Mouse (Mus musculus) MEL (cell line): ENCODE results near the gene Cramp1l. TPM values are rescaled to one million over a fixed set of nuclear protein-coding genes. Genes with fewer than 3 reads are reported as not detected.

Experiments used
- DNase-seq: peaks from one replicate; pipeline ENCODE4 v3.0.0; 2011; ENCODE audit warnings: low read depth, low spot score
- H3K27ac ChIP-seq: 2 replicates; pipeline ENCODE4 v1.5.1; 2012; ENCODE audit warnings: low read depth, mild to moderate bottlenecking, control low read depth, low read length, moderate library complexity; ENCODE audit not compliant: control insufficient read depth
- H3K27me3 ChIP-seq, 2 experiments: fragments of 150-350 bp in 1 of 2; sonication (generic) in 1 of 2; 2 replicates each; pipeline ENCODE4 v1.6.1; 2012; ENCODE audit warnings: low read length in 2 of 2, mild to moderate bottlenecking in 2 of 2, improper control_type of control experiment in 1 of 2, moderate library complexity in 1 of 2; ENCODE audit not compliant: insufficient read depth in 2 of 2, control insufficient read depth in 1 of 2
- H3K36me3 ChIP-seq, 2 experiments: 2 replicates each; pipeline ENCODE4 v1.6.1; 2012 to 2014; ENCODE audit warnings: low read length in 2 of 2, improper control_type of control experiment in 1 of 2, inconsistent platforms in 1 of 2, mild to moderate bottlenecking in 1 of 2; ENCODE audit not compliant: insufficient read depth in 2 of 2, control insufficient read depth in 1 of 2
- H3K4me1 ChIP-seq, 2 experiments: fragments of 150-350 bp in 1 of 2; sonication (generic) in 1 of 2; 2 replicates each; pipeline ENCODE4 v1.6.1; 2012; ENCODE audit warnings: low read length in 2 of 2, improper control_type of control experiment in 1 of 2, mild to moderate bottlenecking in 1 of 2; ENCODE audit not compliant: insufficient read depth in 2 of 2, control insufficient read depth in 1 of 2
- H3K4me3 ChIP-seq, 2 experiments: fragments of 150-350 bp in 1 of 2; sonication (generic) in 1 of 2; 2 replicates each; pipeline ENCODE4 v1.5.1; 2012; ENCODE audit warnings: low read depth in 2 of 2, low read length in 2 of 2, mild to moderate bottlenecking in 2 of 2, moderate library complexity in 2 of 2, control low read depth in 1 of 2, improper control_type of control experiment in 1 of 2; ENCODE audit not compliant: control insufficient read depth in 1 of 2, insufficient read depth in 1 of 2
- H3K79me2 ChIP-seq: 2 replicates; pipeline ENCODE4 v1.6.1; 2012; ENCODE audit warnings: mild to moderate bottlenecking, low read length, moderate library complexity; ENCODE audit not compliant: control insufficient read depth, poor library complexity, insufficient read depth
- H3K9ac ChIP-seq: 2 replicates; pipeline ENCODE4 v1.6.1; 2012; ENCODE audit warnings: low read depth, mild to moderate bottlenecking, control low read depth, low read length, moderate library complexity; ENCODE audit not compliant: control insufficient read depth, poor library complexity, severe bottlenecking
- H3K9me3 ChIP-seq: fragments of 150-350 bp; sonication (generic); replicated peaks from 2 replicates; pipeline ENCODE4 v1.6.1; 2012; ENCODE audit warnings: mild to moderate bottlenecking, low read length, improper control_type of control experiment, moderate library complexity; ENCODE audit not compliant: insufficient read depth
- CHD1 ChIP-seq: IDR thresholded peaks from 2 replicates; pipeline ENCODE4 v1.6.1; 2012; ENCODE audit warnings: low read depth, mild to moderate bottlenecking, inconsistent platforms, low read length, improper control_type of control experiment
- CHD2 ChIP-seq: IDR thresholded peaks from 2 replicates; pipeline ENCODE4 v1.6.1; 2011; ENCODE audit warnings: low read length, improper control_type of control experiment
- CTCF ChIP-seq, 3 experiments: IDR thresholded peaks in 2 of 3; conservative IDR thresholded peaks in 1 of 3; 2 replicates each; pipeline ENCODE4 v1.5.1; 2011 to 2012; ENCODE audit warnings: low read length in 3 of 3, low read depth in 2 of 3, mild to moderate bottlenecking in 2 of 3, improper control_type of control experiment in 1 of 3, inconsistent platforms in 1 of 3, mixed read lengths in 1 of 3, moderate library complexity in 1 of 3; ENCODE audit not compliant: control insufficient read depth in 1 of 3, insufficient read depth in 1 of 3, poor library complexity in 1 of 3, severe bottlenecking in 1 of 3
- E2F4 ChIP-seq: IDR thresholded peaks from 2 replicates; pipeline ENCODE4 v1.6.1; 2011; ENCODE audit warnings: low read depth, low read length, improper control_type of control experiment, borderline replicate concordance
- GABPA ChIP-seq: IDR thresholded peaks from 2 replicates; pipeline ENCODE4 v1.6.1; 2012; ENCODE audit warnings: low read depth, mild to moderate bottlenecking, inconsistent platforms, low read length, improper control_type of control experiment, moderate library complexity
- HCFC1 ChIP-seq: IDR thresholded peaks from 2 replicates; pipeline ENCODE4 v1.6.1; 2012; ENCODE audit warnings: low read depth, mild to moderate bottlenecking, inconsistent platforms, low read length, improper control_type of control experiment, moderate library complexity
- JUND ChIP-seq: IDR thresholded peaks from 2 replicates; pipeline ENCODE4 v1.6.1; 2011; ENCODE audit warnings: low read depth, mild to moderate bottlenecking, improper control_type of control experiment, low read length
- MAX ChIP-seq: IDR thresholded peaks from 2 replicates; pipeline ENCODE4 v1.6.1; 2011; ENCODE audit warnings: low read length, improper control_type of control experiment
- MAZ ChIP-seq: IDR thresholded peaks from 2 replicates; pipeline ENCODE4 v1.6.1; 2012; ENCODE audit warnings: low read depth, mild to moderate bottlenecking, inconsistent platforms, low read length, improper control_type of control experiment
- MYB ChIP-seq: IDR thresholded peaks from 2 replicates; pipeline ENCODE4 v1.6.1; 2011; ENCODE audit warnings: mild to moderate bottlenecking, low read depth, low read length, improper control_type of control experiment
- NELFE ChIP-seq: IDR thresholded peaks from 2 replicates; pipeline ENCODE4 v1.6.1; 2011; ENCODE audit warnings: low read depth, low read length, improper control_type of control experiment
- NRF1 ChIP-seq: IDR thresholded peaks from 2 replicates; pipeline ENCODE4 v1.6.1; 2014; ENCODE audit warnings: low read depth, mild to moderate bottlenecking, inconsistent platforms, low read length, improper control_type of control experiment, moderate library complexity; ENCODE audit not compliant: poor library complexity, insufficient read depth, severe bottlenecking
- POLR2A ChIP-seq, 2 experiments: IDR thresholded peaks; 2 replicates each; pipeline ENCODE4 v1.6.1; 2011 to 2012; ENCODE audit warnings: low read length in 2 of 2, mild to moderate bottlenecking in 2 of 2, control low read depth in 1 of 2, improper control_type of control experiment in 1 of 2, low read depth in 1 of 2, moderate library complexity in 1 of 2; ENCODE audit not compliant: control insufficient read depth in 1 of 2, insufficient read depth in 1 of 2, poor library complexity in 1 of 2
- POLR2AphosphoS2 ChIP-seq: IDR thresholded peaks from 2 replicates; pipeline ENCODE4 v1.6.1; 2011; ENCODE audit warnings: low read length, improper control_type of control experiment
- RCOR1 ChIP-seq: IDR thresholded peaks from 2 replicates; pipeline ENCODE4 v1.6.1; 2012; ENCODE audit warnings: low read depth, mild to moderate bottlenecking, inconsistent platforms, low read length, improper control_type of control experiment
- TAL1 ChIP-seq: IDR thresholded peaks from 2 replicates; pipeline ENCODE4 v1.6.1; 2012; ENCODE audit warnings: mild to moderate bottlenecking, inconsistent platforms, low read length, moderate library complexity, mixed read lengths
- TCF12 ChIP-seq: IDR thresholded peaks from 2 replicates; pipeline ENCODE4 v1.6.1; 2014; ENCODE audit warnings: low read depth, mild to moderate bottlenecking, inconsistent platforms, low read length, improper control_type of control experiment, moderate library complexity
- UBTF ChIP-seq: IDR thresholded peaks from 2 replicates; pipeline ENCODE4 v1.6.1; 2012; ENCODE audit warnings: low read depth, mild to moderate bottlenecking, inconsistent platforms, low read length, improper control_type of control experiment, moderate library complexity, borderline replicate concordance; ENCODE audit not compliant: insufficient read depth
- USF2 ChIP-seq, 2 experiments: IDR thresholded peaks; 2 replicates each; pipeline ENCODE4 v1.6.1; 2011 to 2012; ENCODE audit warnings: improper control_type of control experiment in 2 of 2, low read length in 2 of 2, borderline replicate concordance in 1 of 2, inconsistent platforms in 1 of 2, low read depth in 1 of 2, mild to moderate bottlenecking in 1 of 2; ENCODE audit not compliant: insufficient read depth in 1 of 2
- ZC3H11A ChIP-seq: IDR thresholded peaks from 2 replicates; pipeline ENCODE4 v1.6.1; 2012; ENCODE audit warnings: low read depth, mild to moderate bottlenecking, inconsistent platforms, low read length, improper control_type of control experiment
- ZKSCAN1 ChIP-seq: IDR thresholded peaks from 2 replicates; pipeline ENCODE4 v1.6.1; 2012; ENCODE audit warnings: low read depth, mild to moderate bottlenecking, inconsistent platforms, low read length, improper control_type of control experiment, moderate library complexity
- ZMIZ1 ChIP-seq: IDR thresholded peaks from 2 replicates; pipeline ENCODE4 v1.6.1; 2012; ENCODE audit warnings: low read depth, mild to moderate bottlenecking, inconsistent platforms, low read length, improper control_type of control experiment, moderate library complexity
- polyA plus RNA-seq, 2 experiments: library from polyadenylated mRNA; stranded (reverse) in 1 of 2; unstranded in 1 of 2; fragments of >175 nt in 1 of 2; fragments of >200 nt in 1 of 2; gene quantifications; 2 replicates each; pipeline versions ENCODE4 v1.2.1 to v1.2.4; 2012; ENCODE audit warnings: low replicate concordance in 2 of 2, low read depth in 1 of 2; ENCODE audit not compliant: insufficient read length in 2 of 2, insufficient read depth in 1 of 2, missing spikeins in 1 of 2
- total RNA-seq: library from RNA; depleted of rRNA; stranded (reverse); fragments of 300-350 nt; gene quantifications from 2 replicates; pipeline ENCODE4 v1.2.3, GENCODE M21; 2012

Gene Cramp1l
- total and polyA plus RNA-seq, 3 experiments: 2.4 to 5.1 TPM; not detected in 1

GRCm38 (mm10) chr17:24994721-24995120 is 20.9 kb downstream of the Cramp1l start:
- H3K9me3 ChIP-seq: no peaks in the 10 kb centered on the region
- H3K4me3 ChIP-seq: no peak overlapping the region
- no peak overlapping the region for H3K9ac ChIP-seq
- H3K27ac ChIP-seq: no peak overlapping the region
- no peaks in the 10 kb centered on the region for H3K4me1 ChIP-seq
- DNase-seq: no peak
- H3K36me3 ChIP-seq: no peaks in the 10 kb centered on the region; a peak in 1 of 4 replicates
- TF ChIP-seq POLR2A (IDR thresholded peaks at IDR 0.05; ENCODE audit: control insufficient read depth in 1 of 2, insufficient read depth in 1 of 2, low read depth in 1 of 2, low read length in 2 of 2, poor library complexity in 1 of 2): no peak
- H3K79me2 ChIP-seq: no peaks in the 10 kb centered on the region
- no peaks in the 10 kb centered on the region for H3K27me3 ChIP-seq

- TF ChIP-seq MAX (no peak), POLR2AphosphoS2 (no peak), MYB (no peak), NRF1 (no peak), POLR2A (IDR thresholded peaks at IDR 0.05; ENCODE audit: control insufficient read depth in 1 of 2, insufficient read depth in 1 of 2, low read depth in 1 of 2, low read length in 2 of 2, poor library complexity in 1 of 2) (no peak), RCOR1 (no peak), TCF12 (no peak)
- DNase-seq: no peak
- Histone ChIP-seq H3K27me3 (no peaks in the 10 kb centered on the region), H3K4me1 (no peaks in the 10 kb centered on the region), H3K9ac (no peak overlapping the region), H3K9me3 (no peaks in the 10 kb centered on the region), H3K36me3 (no peaks in the 10 kb centered on the region; a peak in 1 of 4 replicates), H3K4me3 (no peak overlapping the region), H3K27ac (no peak overlapping the region), H3K79me2 (no peaks in the 10 kb centered on the region)
Measured at GRCm38 (mm10) chr17:24987221-24987620, 28.4 kb downstream of the Cramp1l start.

GRCm38 (mm10) chr17:24960852-24961715 is 54.5 kb downstream of the Cramp1l start:
- Histone ChIP-seq H3K4me1 (peaks cover 2 to 11% of the 10 kb centered on the region in 2 experiments; a peak in 3 of 4 replicates), H3K4me3 (peak overlapping the region; percentile 74), H3K79me2 (peaks cover 17% of the 10 kb centered on the region), H3K27me3 (no peaks in the 10 kb centered on the region), H3K9me3 (no peaks in the 10 kb centered on the region), H3K27ac (peak overlapping the region; percentile 81), H3K36me3 (peaks cover 0 to 11% of the 10 kb centered on the region in 2 experiments; a peak in 2 of 4 replicates), H3K9ac (peak overlapping the region; percentile 75)
- DNase-seq: peak; percentile 38
- TF ChIP-seq CTCF (IDR thresholded peaks at IDR 0.05 in 2 of 3, conservative IDR thresholded peaks at IDR 0.05 in 1 of 3; ENCODE audit: control insufficient read depth in 1 of 3, insufficient read depth in 1 of 3, low read depth in 2 of 3, low read length in 3 of 3, poor library complexity in 1 of 3, severe bottlenecking in 1 of 3): peak in 1 of 3 experiments; percentile 8; a peak in 1 of 6 replicates
- TF ChIP-seq CHD1: no peak
- TF ChIP-seq ZKSCAN1: no peak
- no peak for TF ChIP-seq USF2 (IDR thresholded peaks at IDR 0.05; ENCODE audit: borderline replicate concordance in 1 of 2, insufficient read depth in 1 of 2, low read depth in 1 of 2, low read length in 2 of 2)
- TF ChIP-seq RCOR1: no peak
- peak; percentile 59 for TF ChIP-seq NELFE
- TF ChIP-seq POLR2A (IDR thresholded peaks at IDR 0.05; ENCODE audit: control insufficient read depth in 1 of 2, insufficient read depth in 1 of 2, low read depth in 1 of 2, low read length in 2 of 2, poor library complexity in 1 of 2): peak in 1 of 2 experiments; percentile 54; a peak in 1 of 4 replicates
- no peak for TF ChIP-seq UBTF
- no peak for TF ChIP-seq ZMIZ1
- TF ChIP-seq POLR2AphosphoS2: peak; percentile 39; the same call in 1 of the 2 replicates
- TF ChIP-seq HCFC1: peak; percentile 39; the same call in 1 of the 2 replicates
- no peak for TF ChIP-seq MYB
- no peak for TF ChIP-seq ZC3H11A
- no peak for TF ChIP-seq JUND
- TF ChIP-seq CHD2: no peak
- TF ChIP-seq TAL1: no peak
- no peak for TF ChIP-seq TCF12
- TF ChIP-seq GABPA: no peak
- TF ChIP-seq MAZ: no peak
- 0 out of 2 replicates have a peak, but pooled peaks have one; percentile 5 for TF ChIP-seq E2F4
